Comparison of ENCODE assay signal across 8 mouse cellular contexts in the genomic region with DNA sequence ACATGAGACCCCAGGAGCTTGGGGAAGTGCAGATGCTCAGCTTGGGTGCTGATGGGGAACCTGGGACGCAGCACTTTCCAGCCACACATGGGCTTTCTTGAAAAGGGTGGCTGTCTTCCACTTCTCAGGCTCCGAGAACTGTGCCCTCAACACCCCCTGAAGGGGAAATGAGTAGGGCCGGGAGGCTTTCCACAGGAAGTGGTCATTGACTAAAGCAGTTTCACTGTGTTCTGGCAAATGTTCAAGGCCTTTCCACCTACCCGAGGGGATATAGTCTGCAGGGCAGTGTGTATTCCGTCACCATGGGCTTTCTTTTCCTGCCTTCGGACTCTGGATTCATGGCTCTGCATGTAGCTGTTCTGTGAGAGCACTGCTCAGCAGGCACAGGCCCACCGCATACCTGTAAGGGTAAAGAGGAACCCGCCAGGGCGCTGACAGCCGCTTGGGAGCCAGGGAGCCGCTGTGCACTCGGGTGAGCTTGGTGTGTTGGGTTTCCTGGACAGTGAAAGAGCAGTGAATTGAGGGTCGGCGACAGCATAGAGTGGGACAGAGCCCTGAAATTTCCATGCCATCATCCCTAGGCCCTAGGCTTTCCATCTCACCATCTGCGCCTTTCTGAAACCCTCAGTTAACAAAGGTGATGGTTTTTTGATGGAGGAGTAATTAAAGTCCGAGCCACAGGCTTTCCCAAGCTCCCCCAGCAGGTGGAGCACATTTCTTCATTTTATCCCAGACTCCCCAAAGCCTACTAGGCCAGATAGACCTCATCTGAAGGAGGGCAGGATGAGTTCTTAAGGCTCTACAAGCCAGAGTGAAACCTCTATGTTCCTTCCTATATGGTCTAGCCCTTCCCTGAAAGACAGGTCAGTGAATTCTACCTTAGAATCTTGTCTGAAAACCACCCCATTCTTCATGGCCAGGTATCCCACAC. TPM values are rescaled to one million over a fixed set of nuclear protein-coding genes. Genes with fewer than 3 reads are reported as not detected.
DNase-seq lines count a peak whose midpoint lies in the region; ATAC-seq lines count a peak whose summit lies in the region.

Gene Gimap5 (plus strand): TSS at position 239 of the 931 bp plus-strand sequence.

- no peak for DNase-seq in cerebellum, adult 9-10 months
- DNase-seq in Muller cell, postnatal 12 days (ENCODE audit: inconsistent ontology term): peak; percentile 14
- peak; percentile 22 for DNase-seq in embryonic facial prominence, embryonic 10.5 days (ENCODE audit: low spot score)
- peak; percentile 43 for DNase-seq in heart, postnatal 25 days (ENCODE audit: low spot score)
- no peak for DNase-seq in large intestine, adult 2 months (ENCODE audit: low read depth, low spot score)
- DNase-seq in thymus, postnatal 14 days: peak; percentile 75

- no peak within 1 kb of the TSS for H3K4me3 ChIP-seq in embryonic facial prominence, embryonic 10.5 days
- H3K4me3 ChIP-seq in midbrain, embryonic 16.5 days (ENCODE audit: low read depth, low read length): no peak within 1 kb of the TSS

- H3K9ac ChIP-seq in midbrain, embryonic 16.5 days (ENCODE audit: low read depth, low read length): no peak within 1 kb of the TSS

- ATAC-seq in cerebellum, adult (ENCODE audit: insufficient number of reproducible peaks, low FRiP score, low TSS enrichment): 0 out of 2 replicates have a peak, but pooled peaks have one; percentile 49
- no peak for ATAC-seq in midbrain, embryonic 16.5 days

- 43% methylated on average over 16 of the region's 16 CpGs for whole genome bisulfite sequencing in embryonic facial prominence, embryonic 10.5 days
- 53% methylated on average over 16 of the region's 16 CpGs for WGBS in large intestine, adult 2 months
- WGBS in midbrain, embryonic 16.5 days: 51% methylated on average over 16 of the region's 16 CpGs

- H3K27ac ChIP-seq in embryonic facial prominence, embryonic 10.5 days (replicated peaks): no peak within 1 kb of the TSS
- H3K27ac ChIP-seq in midbrain, embryonic 16.5 days (ENCODE audit: low read length): no peak within 1 kb of the TSS

- H3K9me3 ChIP-seq in embryonic facial prominence, embryonic 10.5 days: no peaks in the 10 kb centered on the region
- H3K9me3 ChIP-seq in midbrain, embryonic 16.5 days (replicated peaks; ENCODE audit: control insufficient read depth, low read length, poor library complexity, severe bottlenecking): no peaks in the 10 kb centered on the region

- peaks cover 46% of the 10 kb centered on the region for H3K27me3 ChIP-seq in embryonic facial prominence, embryonic 10.5 days (replicated peaks; ENCODE audit: low read depth, poor library complexity, severe bottlenecking)
- peaks cover 9% of the 10 kb centered on the region for H3K27me3 ChIP-seq in midbrain, embryonic 16.5 days (ENCODE audit: control insufficient read depth, insufficient read depth, low read depth, low read length)

- H3K4me1 ChIP-seq in embryonic facial prominence, embryonic 10.5 days: peaks cover 21% of the 10 kb centered on the region
- 0 out of 2 replicates have a peak, but pooled peaks cover 4% of the 10 kb centered on the region for H3K4me1 ChIP-seq in midbrain, embryonic 16.5 days (ENCODE audit: control insufficient read depth, insufficient read depth, low read length)

- 0 out of 2 replicates have a peak within 1 kb of the TSS, but pooled peaks have one; percentile 26 for H3K4me2 ChIP-seq in midbrain, embryonic 16.5 days (ENCODE audit: low read length)

- H3K36me3 ChIP-seq in embryonic facial prominence, embryonic 10.5 days (replicated peaks): no peaks in the 10 kb centered on the region
- H3K36me3 ChIP-seq in midbrain, embryonic 16.5 days (ENCODE audit: control insufficient read depth, insufficient read depth, low read length): no peaks in the 10 kb centered on the region

- intact Hi-C loops in heart, postnatal 25 days (cut with DNase I): loop anchor here (2.0 kb wide), 3 partner anchors 35 to 99 kb away; partner anchors contain the start of genes Gimap4 and Gimap8

RNA-seq across cellular contexts. Expression of gene Gimap5, which starts in this region (rescaled TPM):
- polyA plus RNA-seq in embryonic facial prominence, embryonic 10.5 days (2016; fragmentation: Nextera tagmentation; extraction: Ambion mirVana): 0.71 and 0.84 TPM in 2 replicates
- total RNA-seq in heart, postnatal 25 days (2021): 1 to 10 TPM; 6.1 to 6.8 TPM
- polyA plus RNA-seq in large intestine, adult 2 months (2012; rRNA removed): 13.0 and 15.0 TPM in 2 replicates
- polyA plus RNA-seq in midbrain, embryonic 16.5 days (2015; fragmentation: Nextera tagmentation; extraction: Ambion mirVana): 1.3 and 1.5 TPM in 2 replicates

Comparison
In these comparisons a context has a peak if more than half of its experiments do, and no peak if none do; other contexts are left out.
1. Peak in DNase-seq in embryonic facial prominence, embryonic 10.5 days; RNA of the gene not detected or under 1 TPM.
2. DNase-seq: peak in Muller cell, postnatal 12 days (single experiment), heart, postnatal 25 days (single experiment) and thymus, postnatal 14 days (single experiment); none in cerebellum, adult 9-10 months (single experiment) and large intestine, adult 2 months (single experiment).